Mouse (Mus musculus): ENCODE measurements around the gene Spc24. TPM values are rescaled to one million over a fixed set of nuclear protein-coding genes. Genes with fewer than 3 reads are reported as not detected.

Gene Spc24
- total RNA-seq, 2 experiments from 2014 or later = 1.9 TPM

DNA sequence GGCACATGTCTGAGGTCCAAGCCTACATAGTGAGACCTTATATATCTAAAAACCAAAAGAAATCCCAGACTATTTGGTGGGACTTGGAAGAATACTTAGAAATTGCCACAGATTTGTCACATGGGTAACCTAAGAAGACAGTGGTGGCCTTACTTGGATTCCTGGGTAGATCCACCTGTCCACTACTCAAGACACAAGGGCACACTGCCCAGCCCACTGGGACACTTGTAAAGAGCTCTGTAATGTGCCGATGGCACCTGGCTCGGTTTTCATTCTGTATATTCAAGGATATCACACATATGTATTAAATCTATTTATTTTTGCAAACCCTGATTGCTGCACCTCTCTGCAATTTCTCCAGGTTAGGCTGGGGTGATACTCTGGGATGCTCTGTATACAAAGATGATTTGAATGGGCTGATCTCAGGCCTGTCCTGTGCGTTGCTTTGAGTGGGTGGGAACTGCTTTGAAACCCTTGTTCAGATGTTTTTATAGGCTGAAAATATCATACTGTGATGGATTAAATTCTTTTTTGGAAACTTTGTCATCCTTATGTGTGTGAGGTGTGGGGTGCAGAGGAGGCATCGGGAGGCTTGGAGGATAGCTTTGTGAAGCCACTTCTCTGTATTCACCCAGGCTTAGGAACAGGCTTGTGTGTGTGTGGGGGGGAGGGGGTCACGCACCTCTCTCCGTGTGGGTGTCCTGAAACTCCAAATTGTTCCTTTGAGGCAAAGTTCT, 10.6 kb downstream of the Spc24 start:
- DNase-seq (ENCODE audit: low spot score) = no peak

DNA sequence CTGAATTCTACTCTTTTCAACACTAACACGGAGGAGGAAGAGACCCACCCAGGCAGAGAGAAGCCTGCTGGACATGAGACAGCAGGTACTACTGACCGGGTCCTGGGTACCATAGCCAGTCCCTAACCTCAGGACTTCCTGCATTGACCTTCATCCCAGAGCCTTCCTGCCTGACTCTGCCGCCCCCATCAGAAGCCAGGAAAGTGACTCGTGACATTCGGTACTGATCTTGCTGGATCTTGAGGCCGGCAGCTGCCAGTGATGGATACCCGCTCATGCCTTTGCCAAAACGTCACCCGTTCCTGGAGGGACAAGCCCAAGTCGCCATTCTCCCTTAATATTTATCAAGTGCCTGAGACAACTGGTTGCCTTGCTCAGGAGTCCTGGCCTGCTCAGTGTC, 11.6 kb downstream of the Spc24 start:
- DNase-seq (ENCODE audit: low spot score) = no peak

DNA sequence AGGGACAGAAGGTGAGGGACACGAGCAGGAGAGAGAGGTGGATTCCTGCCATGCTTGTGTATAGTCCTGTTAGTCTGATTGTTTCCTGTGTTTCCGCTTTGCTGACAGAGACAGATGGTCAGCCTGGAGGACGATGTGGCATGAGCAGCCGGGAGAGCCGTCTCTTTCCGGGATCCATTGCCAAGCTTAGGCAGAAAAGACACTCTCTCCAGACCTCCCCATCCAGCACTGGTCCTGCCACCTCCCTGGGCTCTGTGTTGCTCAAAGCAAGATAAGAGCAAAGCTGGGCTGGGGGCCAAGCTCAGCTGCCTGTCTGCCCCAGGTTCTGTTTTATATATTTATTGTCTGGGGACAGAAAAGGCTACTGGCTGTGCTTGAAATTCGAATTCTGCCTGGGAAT, 12.1 kb downstream of the Spc24 start:
- DNase-seq (ENCODE audit: low spot score) = no peak

DNA sequence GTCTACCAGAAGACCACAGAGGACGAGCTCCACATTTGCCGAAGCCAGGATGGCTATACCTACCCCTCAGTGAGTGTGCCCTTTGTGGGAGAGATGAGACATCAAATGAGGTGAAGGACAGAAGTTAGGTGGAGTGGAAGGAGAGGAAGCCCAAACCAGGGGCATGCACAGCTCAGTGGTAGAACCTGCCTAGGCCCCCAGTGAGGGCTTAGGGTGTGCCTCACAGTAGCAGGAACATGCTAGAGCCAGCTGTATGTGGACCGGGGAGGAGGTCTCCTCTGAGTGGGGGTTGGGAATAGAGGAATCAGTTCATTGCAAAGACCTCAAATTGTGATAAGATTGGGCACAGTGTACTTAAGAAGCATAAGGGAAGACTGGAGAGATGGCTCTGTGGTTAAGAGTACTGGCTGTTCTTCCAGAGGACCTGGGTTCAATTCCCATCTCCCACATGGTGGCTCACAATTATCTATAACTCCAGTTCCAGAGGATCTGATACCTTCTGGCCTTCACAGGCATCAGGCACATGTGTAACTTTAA, 12.8 kb downstream of the Spc24 start:
- no peak for DNase-seq (ENCODE audit: low spot score)

- no peak for DNase-seq (ENCODE audit: low spot score)
Measured at GRCm38 (mm10) chr9:21741514-21741913, 18.6 kb downstream of the Spc24 start.

DNA sequence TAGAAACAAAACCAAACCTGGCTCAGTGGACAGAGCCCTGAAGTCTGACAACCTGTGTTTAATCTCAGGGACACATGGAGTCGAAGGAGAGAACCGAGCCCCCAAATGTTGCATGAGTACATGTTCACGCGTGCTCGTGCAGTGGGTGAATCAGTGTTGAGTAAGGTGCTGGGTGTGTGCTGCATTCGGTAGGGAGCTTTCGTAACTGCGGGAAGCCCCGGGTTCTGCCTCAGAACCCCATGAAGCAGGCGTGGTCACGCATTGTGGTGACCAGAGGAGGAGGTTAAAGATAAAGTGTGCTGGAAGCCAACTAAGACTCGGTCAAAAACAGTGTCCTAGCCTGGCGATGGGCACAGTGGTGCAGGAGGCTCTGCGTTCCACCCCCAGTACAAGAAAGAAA, 19.7 kb downstream of the Spc24 start:
- DNase-seq (ENCODE audit: low spot score) = no peak

DNA sequence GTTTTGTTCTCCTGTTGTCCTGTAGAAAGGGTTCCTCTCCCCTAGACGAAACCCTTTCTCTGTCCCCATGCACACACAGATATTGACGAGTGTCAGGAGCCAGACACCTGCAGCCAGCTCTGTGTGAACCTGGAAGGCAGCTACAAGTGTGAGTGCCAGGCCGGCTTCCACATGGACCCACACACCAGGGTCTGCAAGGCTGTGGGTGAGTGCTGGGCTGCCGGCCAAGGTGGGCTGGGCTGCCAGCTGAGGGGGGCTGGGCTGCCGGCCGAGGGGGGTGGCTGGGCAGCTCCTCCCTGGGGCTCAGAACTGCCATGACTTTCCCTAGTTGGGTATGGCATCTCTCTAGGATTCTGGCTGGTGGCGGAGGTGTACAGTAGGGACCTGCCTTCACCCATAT, 21.3 kb downstream of the Spc24 start:
- no peak for DNase-seq (ENCODE audit: low spot score)

DNA sequence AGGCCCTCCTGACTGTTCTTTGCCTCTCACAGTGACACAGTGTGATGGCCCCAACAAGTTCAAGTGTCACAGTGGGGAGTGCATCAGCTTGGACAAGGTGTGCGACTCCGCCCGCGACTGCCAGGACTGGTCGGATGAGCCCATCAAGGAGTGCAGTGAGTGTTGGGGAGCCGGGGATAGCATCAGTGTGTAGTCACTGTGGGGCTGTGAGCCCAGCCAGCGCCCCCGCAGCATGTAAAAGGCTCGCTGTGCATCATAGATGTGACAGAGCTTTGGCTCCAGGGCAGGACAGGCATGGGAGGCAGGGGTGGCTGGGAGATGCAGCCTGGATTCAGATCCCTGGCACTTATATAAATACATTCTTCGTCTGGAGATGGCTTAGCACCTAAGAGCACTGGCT, 22.9 kb downstream of the Spc24 start:
- no peak for DNase-seq (ENCODE audit: low spot score)

- DNase-seq (ENCODE audit: low spot score) = no peak
Measured at GRCm38 (mm10) chr9:21736580-21736979, 23.5 kb downstream of the Spc24 start.

DNA sequence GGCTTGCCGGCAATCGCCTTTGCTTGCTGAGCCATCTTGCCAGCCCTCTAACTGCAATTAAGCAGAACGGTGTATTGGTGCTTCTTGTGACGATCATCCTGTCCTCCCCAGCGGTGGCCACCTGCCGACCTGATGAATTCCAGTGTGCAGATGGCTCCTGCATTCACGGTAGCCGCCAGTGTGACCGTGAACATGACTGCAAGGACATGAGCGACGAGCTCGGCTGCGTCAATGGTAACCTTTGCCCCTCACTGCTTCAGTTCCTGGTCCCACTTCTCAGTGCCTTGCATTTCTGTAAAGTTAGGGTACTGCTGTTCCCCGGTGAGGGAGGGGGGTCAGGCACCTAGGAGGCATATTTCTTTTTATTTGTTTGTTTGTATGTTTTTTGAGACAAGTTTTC, 25.0 kb downstream of the Spc24 start:
- no peak for DNase-seq (ENCODE audit: low spot score)

- no peak for DNase-seq (ENCODE audit: low spot score)
Measured at GRCm38 (mm10) chr9:21733989-21734388, 26.1 kb downstream of the Spc24 start.

GRCm38 (mm10) chr9:21733446-21733845, 26.7 kb downstream of the Spc24 start:
- DNase-seq (ENCODE audit: low spot score) = no peak

GRCm38 (mm10) chr9:21732288-21732687, 27.8 kb downstream of the Spc24 start:
- DNase-seq (ENCODE audit: low spot score) = no peak

DNA sequence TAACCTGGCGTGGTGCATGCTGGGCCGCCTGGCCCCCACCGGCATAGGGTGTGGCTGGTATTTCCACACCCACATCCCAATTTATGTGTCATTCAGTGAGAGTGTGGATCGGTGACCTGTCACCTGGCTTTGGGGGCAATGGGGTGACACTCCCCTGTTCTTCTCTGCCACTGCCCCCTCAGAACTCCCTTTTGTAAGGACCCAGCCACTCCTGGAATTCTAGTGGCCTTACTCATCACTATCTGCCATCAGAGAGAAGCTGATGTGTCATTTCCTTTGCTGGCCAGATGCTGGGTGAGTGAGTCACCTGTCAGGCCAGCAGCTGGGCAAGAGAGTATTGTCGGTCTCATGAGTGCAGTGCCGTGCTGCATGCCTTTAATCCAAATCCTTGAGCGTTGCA, 30.8 kb downstream of the Spc24 start:
- DNase-seq (ENCODE audit: low spot score) = no peak

DNA sequence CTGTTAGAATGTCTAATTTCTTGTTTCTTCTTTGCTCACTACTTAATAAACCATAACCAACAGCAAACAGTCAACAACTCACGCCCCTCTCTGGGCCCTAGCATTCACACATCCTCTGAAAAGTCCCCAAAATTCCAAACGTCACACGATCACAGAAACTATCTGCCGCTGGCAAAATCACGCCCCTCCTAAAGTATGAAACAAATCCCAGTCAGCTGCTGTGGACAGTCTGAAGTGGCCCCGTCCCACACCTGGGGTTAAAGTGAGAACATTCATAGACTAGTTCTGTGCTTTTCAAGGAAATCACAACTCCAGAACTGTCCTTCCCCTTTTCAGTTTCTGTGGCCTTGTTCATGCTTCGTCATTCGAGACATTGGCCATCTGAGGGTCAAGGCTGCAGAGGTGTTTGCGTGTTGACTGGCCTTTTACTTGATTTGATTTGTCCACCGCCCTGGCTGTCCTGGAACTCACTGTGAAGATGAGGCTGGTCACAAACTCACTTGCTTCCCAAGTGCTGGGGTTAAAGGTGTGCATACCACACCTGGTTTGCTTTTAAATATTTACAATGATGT, 31.8 kb downstream of the Spc24 start:
- no peak for DNase-seq (ENCODE audit: low spot score)

GRCm38 (mm10) chr9:21726218-21726975, 33.7 kb downstream of the Spc24 start:
- DNase-seq (ENCODE audit: low spot score) = no peak

DNA sequence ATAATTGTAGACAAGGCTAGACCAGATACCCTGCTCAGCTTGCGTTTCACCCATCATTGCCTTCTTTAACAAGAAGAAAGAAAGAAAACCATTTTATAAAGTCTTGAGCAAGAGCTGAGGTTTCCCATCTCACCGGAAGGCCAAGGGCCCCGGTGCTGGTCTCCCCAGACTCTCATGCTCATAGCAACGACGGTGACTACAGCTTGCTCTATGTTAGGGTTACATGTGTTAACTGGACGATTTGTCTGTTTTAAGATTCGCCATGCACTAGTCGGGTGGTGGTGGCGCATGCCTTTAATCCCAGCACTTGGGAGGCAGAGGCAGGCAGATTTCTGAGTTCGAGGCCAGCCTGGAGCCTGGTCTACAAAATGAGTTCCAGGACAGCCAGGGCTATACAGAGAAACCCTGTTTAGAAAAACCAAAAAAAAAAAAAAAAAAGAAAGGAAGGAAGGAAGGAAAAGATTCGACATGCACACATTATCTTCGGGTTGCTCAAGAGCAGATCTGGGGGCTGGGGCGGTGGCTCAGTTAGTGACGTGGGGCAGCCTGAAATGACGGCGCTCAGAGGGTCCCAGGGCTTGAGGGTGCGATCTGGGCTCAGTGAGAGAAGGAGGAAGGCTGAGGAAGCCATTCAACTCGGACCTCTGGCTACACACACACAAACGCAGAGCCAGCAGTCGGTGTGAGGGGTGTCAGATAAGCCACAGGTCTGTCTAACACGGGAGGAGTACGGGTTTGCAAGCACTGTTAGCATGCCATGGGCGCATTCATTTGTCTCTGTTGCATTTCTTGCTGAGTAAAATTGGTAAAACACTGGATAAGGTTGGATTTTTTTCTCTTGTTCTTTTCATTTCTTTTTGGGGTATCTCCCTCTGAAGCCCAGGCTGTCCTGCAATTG, 34.6 kb downstream of the Spc24 start:
- DNase-seq (ENCODE audit: low spot score) = no peak

GRCm38 (mm10) chr9:21724147-21724536, 36.0 kb downstream of the Spc24 start:
- peak; percentile 92 for DNase-seq (ENCODE audit: low spot score)

GRCm38 (mm10) chr9:21723377-21724146, 36.5 kb downstream of the Spc24 start, which contains the start of gene Ldlr:
Ldlr (plus strand) TSS chr9:21723483.
- peak; percentile 86 for DNase-seq (ENCODE audit: low spot score)

DNA sequence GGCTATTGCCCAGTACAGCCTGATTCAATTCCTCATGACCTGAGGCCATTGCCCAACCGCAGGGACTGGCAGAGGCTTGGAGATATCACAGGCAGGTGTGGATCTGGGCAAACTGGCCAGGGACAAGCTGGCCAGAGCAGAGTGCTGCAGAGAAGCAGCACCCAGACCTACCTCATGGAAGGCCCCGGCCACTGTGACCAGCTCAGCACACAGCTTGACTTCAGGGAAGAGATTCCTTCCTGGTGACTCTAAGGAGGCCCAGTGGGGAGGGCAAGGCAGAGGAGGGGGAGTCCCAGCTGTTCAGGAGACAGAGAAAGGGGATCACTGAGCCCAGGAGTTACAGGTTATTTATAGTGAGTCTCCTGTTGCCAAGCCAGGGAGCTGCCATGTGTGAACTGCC, 39.1 kb downstream of the Spc24 start:
- peak; percentile 67 for DNase-seq (ENCODE audit: low spot score)

GRCm38 (mm10) chr9:21717015-21717414, 43.1 kb downstream of the Spc24 start:
- no peak for DNase-seq (ENCODE audit: low spot score)
